Mouse (Mus musculus): Measurements from ENCODE around the gene Urm1. TPM values are rescaled to one million over a fixed set of nuclear protein-coding genes. Genes with fewer than 3 reads are reported as not detected.

Gene Urm1
- polyA plus RNA-seq, 1 experiment from 2014 or later = 24.6 TPM

Small RNAs within 50 kb of the gene (microRNA-seq; reads per million reads assigned to microRNA genes)
- gene Mir219a-2 (not detected), gene Mir219b (not detected)

Other genes with a start within 250 kb of the Urm1 start
- gene Rapgef1, start 200.4 kb upstream of the Urm1 start, polyA plus RNA-seq (2014; fragmentation: Nextera tagmentation; extraction: Ambion mirVana) = 19.9 and 22.3 TPM in 2 replicates
- gene Gm13420, start 68.4 kb upstream of the Urm1 start, polyA plus RNA-seq (2014; fragmentation: Nextera tagmentation; extraction: Ambion mirVana) = 0.20 and 0.36 TPM in 2 replicates
- not detected in 2 replicates for gene Gm13547, start 60.8 kb upstream of the Urm1 start, polyA plus RNA-seq (2014; fragmentation: Nextera tagmentation; extraction: Ambion mirVana)
- gene Coq4, start 32.6 kb upstream of the Urm1 start, polyA plus RNA-seq (2014; fragmentation: Nextera tagmentation; extraction: Ambion mirVana) = 35.1 and 35.3 TPM in 2 replicates
- gene Trub2, start 31.6 kb upstream of the Urm1 start, polyA plus RNA-seq (2014; fragmentation: Nextera tagmentation; extraction: Ambion mirVana) = 23.9 and 26.3 TPM in 2 replicates
- 40.1 and 43.7 TPM in 2 replicates for gene Slc27a4, start 17.4 kb upstream of the Urm1 start, polyA plus RNA-seq (2014; fragmentation: Nextera tagmentation; extraction: Ambion mirVana)
- gene Cercam, start 49.1 kb downstream of the Urm1 start, polyA plus RNA-seq (2014; fragmentation: Nextera tagmentation; extraction: Ambion mirVana) = 15.9 and 19.1 TPM in 2 replicates
- gene Odf2, start 69.1 kb downstream of the Urm1 start, polyA plus RNA-seq (2014; fragmentation: Nextera tagmentation; extraction: Ambion mirVana) = 49.0 and 63.5 TPM in 2 replicates
- gene Gle1, start 115.4 kb downstream of the Urm1 start, polyA plus RNA-seq (2014; fragmentation: Nextera tagmentation; extraction: Ambion mirVana) = 53.5 and 53.7 TPM in 2 replicates
- 344 and 368 TPM in 2 replicates for gene Sptan1, start 145.5 kb downstream of the Urm1 start, polyA plus RNA-seq (2014; fragmentation: Nextera tagmentation; extraction: Ambion mirVana)
- gene Wdr34, start 228.8 kb downstream of the Urm1 start, polyA plus RNA-seq (2014; fragmentation: Nextera tagmentation; extraction: Ambion mirVana) = 66.6 and 67.2 TPM in 2 replicates
- gene Set, start 237.3 kb downstream of the Urm1 start, polyA plus RNA-seq (2014; fragmentation: Nextera tagmentation; extraction: Ambion mirVana) = 339 and 347 TPM in 2 replicates